Mouse (Mus musculus) hindbrain, embryonic 10.5 days (tissue): ENCODE measurements at regions not wholly inside any gene's neighbourhood (a gene's known extent, or its start where the extent isn't known, plus 50 kb on each side); places are given as distances from the start of the nearest gene placed in this dataset.

Experiments used
- DNase-seq: peaks from one replicate; pipeline ENCODE4 v3.0.0-alpha.2; 2017; ENCODE audit warnings: low spot score
- H3K27ac ChIP-seq: fragments of 300-500 bp; sonication (generic); 2 replicates; pipeline ENCODE4 v1.5.1; 2016; ENCODE audit warnings: mild to moderate bottlenecking, moderate library complexity
- H3K27me3 ChIP-seq: fragments of 300-500 bp; sonication (generic); 2 replicates; pipeline ENCODE4 v1.6.1; 2016; ENCODE audit warnings: mild to moderate bottlenecking; ENCODE audit not compliant: poor library complexity, insufficient read depth, severe bottlenecking
- H3K36me3 ChIP-seq: fragments of 300-500 bp; sonication (generic); 2 replicates; pipeline ENCODE4 v1.6.1; 2016; ENCODE audit warnings: mild to moderate bottlenecking, moderate library complexity
- H3K4me1 ChIP-seq: fragments of 300-500 bp; sonication (generic); replicated peaks from 2 replicates; pipeline ENCODE4 v1.6.1; 2016; ENCODE audit warnings: mild to moderate bottlenecking
- H3K4me3 ChIP-seq: fragments of 300-500 bp; sonication (generic); 2 replicates; pipeline ENCODE4 v1.5.1; 2016; ENCODE audit warnings: mild to moderate bottlenecking, moderate library complexity
- H3K9me3 ChIP-seq: fragments of 300-500 bp; sonication (generic); 2 replicates; pipeline ENCODE4 v1.6.1; 2016; ENCODE audit warnings: mild to moderate bottlenecking, moderate library complexity
- WGBS: fragments of 180-500 bp; shearing (Covaris S2); methylation state at CpG from one replicate; pipeline ENCODE4 v1.1.7; 2016; 5-methylcytosine and 5-hydroxymethylcytosine counted together

DNA sequence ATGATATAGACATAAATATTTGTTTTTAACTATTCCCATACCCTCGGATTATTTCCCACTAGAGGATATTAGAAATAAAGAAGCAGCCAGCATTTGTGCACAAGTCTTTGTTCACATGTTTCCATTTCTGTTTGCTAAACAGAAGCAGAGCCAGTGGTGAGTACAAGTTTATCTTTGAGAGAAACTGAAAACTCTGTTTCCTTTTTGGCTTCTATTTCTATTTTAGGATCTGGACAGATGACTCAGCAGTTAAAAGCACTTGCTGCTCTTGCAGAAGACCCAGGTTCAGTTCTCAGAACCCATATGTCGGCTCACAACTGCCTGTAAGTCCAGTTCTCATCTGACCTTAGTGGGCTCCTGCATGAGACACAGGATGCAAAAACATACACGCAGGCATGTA, 141.0 kb downstream of the Tmem17 start:
- Histone ChIP-seq H3K4me3 (no peak overlapping the region), H3K36me3 (no peaks in the 10 kb centered on the region), H3K9me3 (no peaks in the 10 kb centered on the region), H3K27ac (no peak overlapping the region), H3K4me1 (no peaks in the 10 kb centered on the region), H3K27me3 (no peaks in the 10 kb centered on the region)
- no peak for DNase-seq
- 81% methylated on average over 3 of the region's 3 CpGs for WGBS

DNA sequence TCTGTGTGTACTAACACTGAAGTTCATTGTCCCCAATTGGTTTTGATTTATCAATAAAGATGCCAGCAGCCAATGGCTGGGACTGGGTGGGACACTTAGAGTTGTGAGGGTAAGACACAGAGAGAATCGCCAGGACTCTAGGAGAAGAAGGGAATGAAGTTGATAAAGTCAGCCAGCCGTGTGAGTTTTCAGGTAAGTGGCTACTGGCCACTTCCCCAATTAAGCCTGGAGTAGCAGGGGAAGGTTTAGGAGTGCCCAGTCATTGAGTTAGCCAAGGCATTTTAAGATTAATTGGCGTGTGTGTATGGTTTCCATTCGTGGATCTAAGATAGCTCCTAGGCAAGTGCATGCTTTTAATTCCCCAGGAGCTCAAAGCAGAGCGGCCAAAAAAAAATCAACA, 141.5 kb downstream of the Tmem17 start:
- Histone ChIP-seq H3K27me3 (no peaks in the 10 kb centered on the region), H3K4me1 (no peaks in the 10 kb centered on the region), H3K27ac (no peak overlapping the region), H3K9me3 (no peaks in the 10 kb centered on the region), H3K36me3 (no peaks in the 10 kb centered on the region), H3K4me3 (no peak overlapping the region)
- 79% methylated on average over 5 of the region's 5 CpGs for WGBS
- DNase-seq: no peak

DNA sequence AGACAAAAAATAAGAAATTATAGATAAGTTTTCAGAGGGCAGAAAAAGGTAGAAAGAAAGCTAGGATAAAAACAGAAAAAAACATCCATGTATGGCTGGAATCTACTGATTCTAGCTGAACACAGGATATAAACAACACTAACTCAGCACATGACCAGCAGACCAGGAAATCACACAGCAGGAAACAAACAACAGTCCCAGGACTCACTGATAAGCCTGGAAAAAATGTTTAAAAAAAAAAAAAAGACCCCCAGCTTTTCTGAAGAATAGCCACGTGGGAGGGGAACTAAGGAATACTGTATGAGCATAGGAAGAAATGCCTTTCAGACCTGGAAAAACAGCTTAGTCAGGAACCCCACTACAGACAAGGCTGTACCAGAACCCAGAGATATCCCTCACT, 145.7 kb downstream of the Tmem17 start:
- WGBS: 41% methylated on average over 1 of the region's 1 CpGs
- DNase-seq: no peak
- no peak overlapping the region for H3K4me3 ChIP-seq
- H3K9me3 ChIP-seq: no peaks in the 10 kb centered on the region
- no peaks in the 10 kb centered on the region for H3K36me3 ChIP-seq
- H3K27ac ChIP-seq: no peak overlapping the region
- H3K27me3 ChIP-seq: no peaks in the 10 kb centered on the region; the same call in 1 of the 2 replicates
- H3K4me1 ChIP-seq: peaks cover 12% of the 10 kb centered on the region

DNA sequence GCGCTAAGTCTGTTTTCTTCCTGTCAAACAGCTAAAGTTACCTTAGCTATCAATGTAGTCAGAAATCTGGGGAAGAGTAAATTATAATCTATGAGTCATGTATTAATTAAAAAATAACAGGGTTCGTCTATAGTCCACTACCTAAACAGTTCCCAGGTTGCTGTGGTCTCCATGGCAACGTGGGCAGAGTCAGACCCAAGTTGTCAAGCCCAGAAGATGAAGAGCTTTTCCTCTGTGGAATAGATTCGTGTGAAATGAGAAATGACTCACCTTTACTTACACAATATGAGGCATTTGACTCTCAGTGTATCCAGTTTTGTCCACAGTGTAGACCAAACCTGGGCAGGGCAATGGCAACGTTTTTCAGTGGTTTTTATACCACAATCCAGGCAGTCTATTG, 149.2 kb downstream of the Tmem17 start:
- H3K4me1 ChIP-seq: peaks cover 14% of the 10 kb centered on the region

DNA sequence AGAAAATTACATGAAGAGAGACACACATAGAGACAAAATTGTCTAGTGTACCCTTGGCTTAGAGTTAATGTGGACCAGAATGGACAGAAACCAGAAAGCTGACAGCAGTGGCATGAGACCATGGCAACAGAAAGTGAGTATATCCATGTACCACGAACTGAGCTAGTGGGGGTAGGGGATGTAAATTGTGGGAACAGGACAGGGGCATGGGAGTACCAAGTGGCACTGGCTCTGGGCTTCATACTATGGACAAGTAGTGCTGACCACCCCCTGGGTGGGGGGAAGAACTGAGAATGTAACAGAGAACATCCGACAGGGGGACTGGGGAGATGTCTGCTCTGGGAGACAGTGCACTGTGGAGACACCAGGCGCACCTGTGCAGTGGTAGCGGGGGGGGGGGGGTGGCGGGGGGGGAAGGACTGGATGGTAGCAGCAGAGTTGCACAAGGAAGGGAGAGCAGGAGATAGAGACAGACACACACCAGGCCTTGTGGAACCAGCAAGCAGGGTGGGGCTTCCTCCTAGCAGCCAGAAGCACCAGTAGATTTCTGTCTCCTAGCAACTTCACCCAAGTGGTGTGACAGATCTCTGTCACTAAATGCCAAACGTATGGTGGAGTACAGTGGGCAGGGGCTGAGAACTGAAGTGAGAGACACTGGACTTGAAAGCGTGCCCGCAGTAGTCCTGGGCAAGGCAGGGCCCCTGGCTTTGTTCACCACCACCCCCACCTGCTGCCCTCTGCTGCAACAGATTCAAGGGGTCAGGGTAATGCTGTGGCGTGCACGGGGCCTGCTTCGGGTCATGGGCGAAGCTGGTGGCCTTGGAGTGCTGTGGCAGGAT, 150.0 kb downstream of the Tmem17 start:
- DNase-seq: no peak
- Histone ChIP-seq H3K27me3 (no peaks in the 10 kb centered on the region; the same call in 1 of the 2 replicates), H3K27ac (no peak overlapping the region), H3K9me3 (no peaks in the 10 kb centered on the region), H3K4me1 (peaks cover 14% of the 10 kb centered on the region), H3K4me3 (no peak overlapping the region), H3K36me3 (no peaks in the 10 kb centered on the region)
- WGBS: 56% methylated on average over 11 of the region's 12 CpGs

More for the DNA sequence above, 149.2 kb downstream of the Tmem17 start:
- Histone ChIP-seq H3K27ac (no peak overlapping the region), H3K27me3 (no peaks in the 10 kb centered on the region; the same call in 1 of the 2 replicates), H3K36me3 (no peaks in the 10 kb centered on the region), H3K9me3 (no peaks in the 10 kb centered on the region), H3K4me3 (no peak overlapping the region)
- DNase-seq: no peak
- WGBS: 61% methylated on average over 5 of the region's 5 CpGs

DNA sequence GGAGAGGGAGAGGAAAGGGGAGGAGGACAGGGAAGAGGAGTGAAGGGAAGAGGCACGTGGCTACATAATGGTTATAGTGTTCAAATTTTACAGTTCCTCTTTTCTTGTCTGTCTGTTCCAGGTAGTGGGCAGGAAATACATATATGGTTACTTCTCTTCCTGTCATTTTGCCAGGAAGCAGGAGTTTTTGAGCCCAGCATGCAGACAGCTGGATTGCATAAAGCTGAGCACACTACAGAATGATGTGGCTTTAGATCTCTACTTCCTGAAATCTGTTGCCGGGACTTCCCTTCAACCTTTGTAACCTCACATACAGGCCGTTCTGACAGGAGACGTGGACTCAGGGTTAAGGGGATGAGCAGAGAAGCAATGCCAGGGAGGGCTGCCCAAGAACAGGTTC, 154.1 kb downstream of the Tmem17 start:
- Histone ChIP-seq H3K27me3 (no peaks in the 10 kb centered on the region; the same call in 1 of the 2 replicates), H3K4me3 (no peak overlapping the region), H3K9me3 (no peaks in the 10 kb centered on the region), H3K4me1 (peaks cover 11% of the 10 kb centered on the region), H3K27ac (no peak overlapping the region), H3K36me3 (no peaks in the 10 kb centered on the region)
- 55% methylated on average over 4 of the region's 4 CpGs for WGBS
- DNase-seq: no peak

DNA sequence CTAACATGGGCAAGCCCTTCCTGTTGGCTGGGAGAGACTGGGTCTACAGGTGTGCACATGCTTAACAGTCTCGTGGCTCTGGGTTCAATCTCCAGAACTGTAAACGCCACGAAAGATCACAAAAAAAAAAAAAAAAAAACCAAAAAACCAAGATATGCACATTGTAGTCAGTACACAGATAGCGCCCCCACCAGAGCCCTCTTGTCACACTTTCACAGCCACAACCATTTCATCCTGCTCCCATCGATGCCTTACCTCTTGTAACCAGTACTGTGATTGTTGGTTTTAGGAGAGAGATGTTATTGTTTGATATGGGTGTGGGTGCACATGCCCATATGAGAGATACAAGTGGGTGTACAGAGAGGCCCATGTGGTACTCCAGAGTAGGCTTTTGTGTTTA, 154.5 kb downstream of the Tmem17 start:
- 87% methylated on average over 5 of the region's 5 CpGs for WGBS
- no peak for DNase-seq
- no peaks in the 10 kb centered on the region for H3K36me3 ChIP-seq

DNA sequence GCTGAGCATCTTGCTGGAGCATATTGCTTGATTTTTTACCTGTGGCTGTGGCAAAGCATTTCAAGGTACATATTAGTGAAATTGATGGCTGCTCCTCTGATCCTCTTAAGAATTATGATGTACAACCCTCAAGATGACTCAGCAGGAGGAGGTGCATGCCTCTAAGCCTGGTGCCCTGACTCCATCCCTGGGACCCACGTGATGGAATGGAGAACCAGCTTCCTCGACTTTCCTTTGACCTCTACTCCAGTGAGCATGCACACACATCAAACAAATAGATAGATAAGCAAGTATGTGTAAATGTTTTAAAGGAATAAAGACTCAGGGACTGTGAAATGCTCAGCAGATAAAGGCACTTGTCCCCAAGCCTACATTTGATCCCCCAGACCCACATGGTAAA, 156.3 kb downstream of the Tmem17 start:
- Histone ChIP-seq H3K9me3 (no peaks in the 10 kb centered on the region), H3K4me3 (no peak overlapping the region), H3K27me3 (no peaks in the 10 kb centered on the region), H3K36me3 (no peaks in the 10 kb centered on the region), H3K4me1 (peaks cover 10% of the 10 kb centered on the region), H3K27ac (no peak overlapping the region)
- no peak for DNase-seq
- 64% methylated on average over 2 of the region's 2 CpGs for WGBS

More for the DNA sequence above, 154.5 kb downstream of the Tmem17 start:
- no peaks in the 10 kb centered on the region for H3K9me3 ChIP-seq
- no peak overlapping the region for H3K4me3 ChIP-seq
- no peak overlapping the region for H3K27ac ChIP-seq
- no peaks in the 10 kb centered on the region; the same call in 1 of the 2 replicates for H3K27me3 ChIP-seq
- H3K4me1 ChIP-seq: peaks cover 12% of the 10 kb centered on the region

DNA sequence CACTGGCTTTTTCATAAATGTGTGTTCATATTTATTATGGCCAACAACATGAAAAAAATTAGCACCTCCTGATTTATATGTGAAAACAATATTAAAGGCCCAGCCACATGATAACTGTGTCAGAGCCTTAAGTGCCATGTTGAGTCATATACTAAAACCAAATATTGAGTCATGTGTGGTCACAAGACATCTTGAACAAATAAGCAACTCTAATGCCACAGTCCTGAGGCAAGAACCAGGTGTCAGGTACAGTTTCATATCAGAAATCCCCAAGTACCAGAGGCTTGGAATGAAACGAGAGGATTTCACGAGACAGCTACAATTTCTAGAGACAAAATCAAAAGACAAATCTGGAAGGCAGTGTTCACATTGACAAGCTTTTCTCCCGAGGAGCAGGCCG, 157.4 kb downstream of the Tmem17 start:
- H3K9me3 ChIP-seq: no peaks in the 10 kb centered on the region
- H3K4me3 ChIP-seq: no peak overlapping the region
- peaks cover 10% of the 10 kb centered on the region for H3K4me1 ChIP-seq
- no peaks in the 10 kb centered on the region for H3K36me3 ChIP-seq
- 87% methylated on average over 4 of the region's 4 CpGs for WGBS
- DNase-seq: no peak
- H3K27me3 ChIP-seq: no peaks in the 10 kb centered on the region
- H3K27ac ChIP-seq: no peak overlapping the region

DNA sequence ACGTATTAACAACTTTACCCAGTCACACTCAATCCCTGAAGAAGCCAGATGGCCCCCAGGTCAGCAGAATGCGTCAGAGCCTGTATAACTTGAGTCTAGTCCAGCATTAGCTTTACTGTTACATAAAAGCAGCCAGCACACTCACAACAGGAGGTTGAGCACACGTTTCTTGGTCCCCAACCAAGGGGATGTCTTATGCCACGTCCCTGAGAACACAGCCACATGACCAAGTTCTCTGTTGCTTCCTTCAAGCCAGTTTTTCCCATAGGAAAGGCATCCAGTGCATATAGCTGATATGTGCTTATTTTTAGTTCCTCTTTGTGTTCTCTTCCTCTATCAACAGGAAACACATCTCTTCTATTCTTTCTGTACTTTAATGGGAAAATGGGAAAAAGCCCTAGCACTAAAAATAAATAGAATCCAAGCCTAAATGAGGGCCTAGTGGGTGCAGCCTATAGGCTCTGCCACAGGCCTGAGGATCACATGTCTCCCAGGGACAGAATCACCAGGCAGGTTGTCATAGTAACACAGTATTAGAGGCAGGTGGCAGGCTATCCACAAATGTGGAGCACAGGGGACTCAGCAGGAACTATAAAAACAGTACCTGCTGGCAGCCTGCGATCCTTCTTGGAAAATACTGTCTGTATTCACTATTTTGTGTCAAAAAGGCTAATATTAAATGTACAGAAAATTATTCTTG, 160.1 kb downstream of the Tmem17 start:
- DNase-seq: no peak
- 49% methylated on average over 5 of the region's 5 CpGs for WGBS
- Histone ChIP-seq H3K27ac (peak overlapping the region; percentile 35; the same call in 1 of the 2 replicates), H3K4me3 (no peak overlapping the region), H3K9me3 (no peaks in the 10 kb centered on the region), H3K4me1 (peaks cover 10% of the 10 kb centered on the region), H3K27me3 (no peaks in the 10 kb centered on the region), H3K36me3 (no peaks in the 10 kb centered on the region)

DNA sequence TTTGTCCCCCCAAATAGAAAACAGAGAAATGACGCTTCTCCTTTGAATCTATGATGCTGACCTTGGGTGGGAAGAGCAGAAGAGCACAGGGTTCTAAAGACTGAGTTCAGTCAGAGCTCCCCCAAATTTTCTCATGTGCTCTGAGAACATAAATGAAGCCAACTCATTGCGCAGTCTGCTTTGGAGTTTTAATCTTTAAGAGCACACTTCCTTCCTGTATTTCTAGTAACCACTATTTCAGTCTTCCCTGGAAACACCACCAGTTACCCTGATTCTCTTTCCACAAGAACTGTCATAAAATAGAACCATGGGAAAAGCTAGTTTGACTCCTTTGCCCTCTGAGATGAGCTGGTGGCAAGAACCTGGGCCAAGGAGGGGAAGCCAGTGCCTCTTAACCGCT, 163.2 kb downstream of the Tmem17 start:
- no peak overlapping the region for H3K27ac ChIP-seq
- H3K9me3 ChIP-seq: no peaks in the 10 kb centered on the region
- H3K4me3 ChIP-seq: no peak overlapping the region
- H3K36me3 ChIP-seq: no peaks in the 10 kb centered on the region
- H3K27me3 ChIP-seq: no peaks in the 10 kb centered on the region
- no peak for DNase-seq
- peaks cover 10% of the 10 kb centered on the region for H3K4me1 ChIP-seq
- WGBS: 80% methylated on average over 3 of the region's 3 CpGs

DNA sequence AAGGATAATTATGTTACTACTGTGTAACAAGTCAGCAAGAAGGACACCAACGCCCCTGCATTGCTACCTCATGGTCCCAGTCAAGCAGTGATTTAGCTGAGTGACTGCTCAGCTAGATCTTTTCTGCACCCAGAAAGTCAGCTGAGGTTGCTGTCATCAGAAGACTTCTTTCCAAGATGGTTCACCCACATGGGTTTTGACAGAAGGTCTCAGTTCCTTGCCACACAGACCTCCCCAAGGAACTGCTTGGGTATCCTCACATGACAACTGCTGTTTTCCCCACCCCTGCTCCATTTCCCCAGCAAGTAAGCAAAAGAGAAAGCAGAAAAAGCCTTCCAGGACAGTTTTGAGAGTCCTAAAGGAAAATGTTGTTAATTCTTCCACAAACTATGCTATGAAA, 163.9 kb downstream of the Tmem17 start:
- no peak for DNase-seq
- Histone ChIP-seq H3K4me1 (peaks cover 10% of the 10 kb centered on the region), H3K27ac (no peak overlapping the region), H3K27me3 (no peaks in the 10 kb centered on the region), H3K4me3 (no peak overlapping the region), H3K9me3 (no peaks in the 10 kb centered on the region), H3K36me3 (no peaks in the 10 kb centered on the region)
- WGBS: 82% methylated on average over 1 of the region's 1 CpGs

DNA sequence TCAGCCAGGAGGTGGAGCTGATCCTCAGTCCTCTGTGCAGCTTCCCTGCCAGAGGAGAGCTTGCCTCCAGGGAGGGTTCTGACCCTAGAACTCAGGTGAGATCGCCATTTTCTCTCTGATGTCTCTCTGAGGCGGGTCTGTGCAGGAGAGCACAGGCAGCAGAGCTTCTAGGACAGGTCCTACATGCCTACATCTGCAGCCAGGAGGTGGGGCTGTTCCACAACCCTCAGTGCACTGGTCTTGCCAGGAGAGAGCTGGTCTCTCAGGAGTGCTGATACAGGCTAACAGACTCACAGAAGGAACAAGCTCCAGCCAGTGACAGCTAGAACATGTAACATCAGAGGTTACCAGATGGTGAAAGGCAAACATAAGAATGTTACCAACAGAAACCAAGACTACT, 165.4 kb downstream of the Tmem17 start:
- no peaks in the 10 kb centered on the region for H3K36me3 ChIP-seq
- no peak for DNase-seq
- H3K9me3 ChIP-seq: no peaks in the 10 kb centered on the region
- no peak overlapping the region for H3K4me3 ChIP-seq
- no peaks in the 10 kb centered on the region for H3K27me3 ChIP-seq
- 30% methylated on average over 2 of the region's 2 CpGs for WGBS
- no peaks in the 10 kb centered on the region for H3K4me1 ChIP-seq
- no peak overlapping the region for H3K27ac ChIP-seq
